Mouse (Mus musculus) neutrophil, adult 5-6 weeks (primary cell): ENCODE results near the gene Rnasel. TPM values are rescaled to one million over a fixed set of nuclear protein-coding genes. Genes with fewer than 3 reads are reported as not detected.

ENCODE experiments used
- total RNA-seq: library from RNA; stranded (forward); fragments of 200-1000 nt; gene quantifications from 2 replicates; pipeline ENCODE4 v1.2.3, GENCODE M21; 2017

The Rnasel gene
- total RNA-seq, 1 experiment from 2014 or later = 184 TPM

Other genes with a start within 250 kb of the Rnasel start
- gene Npl, start 199.4 kb upstream of the Rnasel start, total RNA-seq = not detected in 2 replicates
- gene Rgs8, start 96.4 kb upstream of the Rnasel start, total RNA-seq = not detected in 2 replicates
- not detected in 2 replicates for gene Rgs16, start 9.1 kb upstream of the Rnasel start, total RNA-seq
- gene Rgsl1, start 94.7 kb downstream of the Rnasel start, total RNA-seq = 0.25 TPM in 1 of 2 replicates, not detected in the other
- 0.25 TPM in 1 of 2 replicates, not detected in the other for gene Teddm1b, start 124.9 kb downstream of the Rnasel start, total RNA-seq
- not detected in 2 replicates for gene Teddm1a, start 142.3 kb downstream of the Rnasel start, total RNA-seq
- 77.4 and 82.9 TPM in 2 replicates for gene Glul, start 150.5 kb downstream of the Rnasel start, total RNA-seq
- gene Teddm2, start 150.8 kb downstream of the Rnasel start, total RNA-seq = 1.1 and 1.5 TPM in 2 replicates